Mouse (Mus musculus) spleen, adult 10 weeks (tissue): ENCODE results near the gene Bsdc1. TPM values are rescaled to one million over a fixed set of nuclear protein-coding genes. Genes with fewer than 3 reads are reported as not detected.

Source experiments
- polyA plus RNA-seq: library from polyadenylated mRNA; stranded (reverse); fragments of 350-450 nt; fragmentation: Illumina TruSeq; extraction: RNeasy Lipid Tissue Mini Kit (QIAGEN cat#74804); gene quantifications from one replicate; pipeline ENCODE4 v1.2.3, GENCODE M21; 2015; ENCODE audit warnings: low replicate concordance; ENCODE audit not compliant: insufficient read depth

The Bsdc1 gene
- polyA plus RNA-seq = 45.0 TPM

DNA sequence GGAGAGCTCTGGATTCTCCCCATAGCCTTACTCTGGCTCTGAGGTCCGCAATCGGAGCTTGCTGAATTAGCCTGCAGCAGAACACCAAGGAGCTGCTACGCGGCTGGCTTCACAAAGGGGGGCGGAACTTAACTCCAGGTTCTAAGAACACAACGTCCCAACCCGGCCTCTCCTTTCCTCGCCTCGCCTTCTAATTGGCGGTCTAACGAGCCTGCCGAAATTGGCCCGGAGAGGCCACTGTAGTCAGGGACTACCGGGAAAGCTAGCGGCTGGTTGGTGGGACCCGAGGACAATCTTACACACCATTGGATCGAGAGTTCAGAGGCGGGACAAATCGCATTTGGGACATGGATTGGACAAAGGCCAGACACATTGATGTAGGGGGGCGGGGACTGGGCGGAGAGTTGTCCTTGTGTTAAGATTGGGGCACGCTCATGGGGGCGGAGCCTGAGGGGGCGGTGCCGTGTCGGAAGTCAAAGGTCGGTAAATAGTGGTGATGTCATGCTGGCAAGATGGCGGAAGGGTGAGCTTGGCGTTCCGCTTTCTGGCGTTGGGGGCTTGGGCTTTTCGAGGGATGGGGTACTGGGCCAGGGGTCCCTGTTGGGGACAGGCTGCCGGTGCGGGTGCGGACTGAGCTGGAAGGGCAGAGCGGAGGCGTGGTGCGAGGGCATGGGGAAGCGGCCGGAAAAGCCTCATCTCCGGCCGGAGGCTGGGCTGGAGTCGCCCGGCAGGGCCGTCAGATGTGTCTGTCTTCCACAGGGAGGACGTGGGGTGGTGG is at the start of gene Bsdc1:
Gene Bsdc1, plus strand, starts transcription at position 399 of the 778 bp plus-strand sequence.

GRCm38 (mm10) chr4:129440340-129441063 is 20.9 kb upstream of the Bsdc1 start, which contains the start of gene Zbtb8b:
Zbtb8b (minus strand) TSS chr4:129440853.

GRCm38 (mm10) chr4:129490972-129491880 is 29.8 kb downstream of the Bsdc1 start, which contains the start of the genes Tssk3 and Fam229a:
Tssk3 (minus strand) TSS chr4:129491022.
Fam229a (plus strand) TSS chr4:129491190.

GRCm38 (mm10) chr4:129513086-129513767 is 51.8 kb downstream of the Bsdc1 start, which contains the start of gene Marcksl1:
Marcksl1 (plus strand) TSS chr4:129513581.

Other genes with a start within 250 kb of the Bsdc1 start
- 0.61 TPM for gene C77080, start 200.2 kb upstream of the Bsdc1 start, polyA plus RNA-seq
- gene Sync, start 174.0 kb upstream of the Bsdc1 start, polyA plus RNA-seq = 1.9 TPM
- 154 TPM for gene Rbbp4, start 126.2 kb upstream of the Bsdc1 start, polyA plus RNA-seq
- 119 TPM for gene Zbtb8os, start 125.9 kb upstream of the Bsdc1 start, polyA plus RNA-seq
- 4.8 TPM for gene Zbtb8a, start 83.5 kb upstream of the Bsdc1 start, polyA plus RNA-seq
- not detected for gene Zbtb8b, start 20.7 kb upstream of the Bsdc1 start, polyA plus RNA-seq
- gene Tssk3, start 29.4 kb downstream of the Bsdc1 start, polyA plus RNA-seq = not detected
- not detected for gene Fam229a, start 29.6 kb downstream of the Bsdc1 start, polyA plus RNA-seq
- gene Marcksl1, start 52.0 kb downstream of the Bsdc1 start, polyA plus RNA-seq = 79.0 TPM
- 187 TPM for gene Hdac1, start 81.1 kb downstream of the Bsdc1 start, polyA plus RNA-seq
- gene Lck, start 112.1 kb downstream of the Bsdc1 start, polyA plus RNA-seq = 95.5 TPM
- gene Fam167b, start 117.0 kb downstream of the Bsdc1 start, polyA plus RNA-seq = 10.3 TPM
- 119 TPM for gene Eif3i, start 139.1 kb downstream of the Bsdc1 start, polyA plus RNA-seq
- 211 TPM for gene Tmem234, start 139.1 kb downstream of the Bsdc1 start, polyA plus RNA-seq
- gene Dcdc2b, start 152.7 kb downstream of the Bsdc1 start, polyA plus RNA-seq = 1.8 TPM
- 26.7 TPM for gene Iqcc, start 157.5 kb downstream of the Bsdc1 start, polyA plus RNA-seq
- 29.6 TPM for gene Ccdc28b, start 162.4 kb downstream of the Bsdc1 start, polyA plus RNA-seq
- 29.1 TPM for gene Txlna, start 179.5 kb downstream of the Bsdc1 start, polyA plus RNA-seq
- 34.8 TPM for gene Kpna6, start 211.2 kb downstream of the Bsdc1 start, polyA plus RNA-seq
- 7.3 TPM for gene Tmem39b, start 235.3 kb downstream of the Bsdc1 start, polyA plus RNA-seq